Mouse (Mus musculus): ENCODE results near the gene Mrm3.
A peak's percentile ranks its signal among the peaks of the same experiment; 100 is the strongest.
"Not testable (repeated sequence)": the region's sequence is repeated elsewhere in the genome, so short reads cannot be mapped to it uniquely, and the experiment has no call there.

Gene Mrm3

DNA sequence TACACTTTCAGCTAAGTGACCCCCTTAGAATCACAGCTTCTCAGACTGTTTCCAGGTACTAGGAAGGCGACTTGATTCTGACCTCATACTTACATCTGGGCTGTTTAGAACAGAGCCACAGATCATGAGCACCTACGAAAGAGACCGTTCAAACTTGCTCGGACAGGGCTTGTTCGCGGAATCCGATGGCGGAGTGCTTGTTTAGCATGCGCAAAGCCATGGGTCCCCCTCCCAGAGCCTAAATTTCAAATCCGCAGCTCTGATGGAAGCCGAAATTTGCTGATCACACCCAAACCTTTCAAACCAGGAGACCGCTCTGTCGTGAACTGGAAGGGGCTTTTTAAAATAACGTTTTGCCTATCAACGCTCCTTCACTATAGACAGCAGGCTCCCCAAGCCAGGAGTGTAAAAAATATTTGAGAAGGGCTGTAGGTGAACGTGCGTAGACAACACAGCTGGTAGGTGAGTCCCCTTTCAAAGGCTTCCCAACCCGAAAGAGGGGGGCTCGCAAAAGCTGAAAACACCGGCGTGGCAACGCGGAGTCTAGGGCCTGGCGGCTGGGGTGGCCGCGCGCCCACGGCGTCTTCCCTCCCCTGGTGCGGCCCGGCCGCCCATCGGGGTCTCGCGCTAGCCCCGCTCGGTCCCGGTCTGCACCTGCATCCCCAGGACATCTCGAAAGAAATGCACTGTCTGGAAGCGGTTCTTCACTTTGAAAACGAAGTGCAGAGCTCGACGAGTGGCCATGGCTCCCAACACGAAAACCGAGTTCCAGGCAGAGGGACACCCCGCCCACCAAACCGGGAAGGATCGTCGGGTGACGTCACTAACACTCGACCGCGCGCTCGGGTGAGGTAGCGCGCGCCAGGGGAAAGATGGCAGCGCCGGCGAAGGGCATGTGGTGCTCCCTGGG, at the start of gene Mrm3, which contains the start of gene Glod4:
Mrm3 (plus strand) TSS at position 815 of the 910 bp plus-strand sequence.
Glod4 (minus strand) TSS at position 825 of the 910 bp plus-strand sequence.
- peak; percentile 89 for DNase-seq

DNA sequence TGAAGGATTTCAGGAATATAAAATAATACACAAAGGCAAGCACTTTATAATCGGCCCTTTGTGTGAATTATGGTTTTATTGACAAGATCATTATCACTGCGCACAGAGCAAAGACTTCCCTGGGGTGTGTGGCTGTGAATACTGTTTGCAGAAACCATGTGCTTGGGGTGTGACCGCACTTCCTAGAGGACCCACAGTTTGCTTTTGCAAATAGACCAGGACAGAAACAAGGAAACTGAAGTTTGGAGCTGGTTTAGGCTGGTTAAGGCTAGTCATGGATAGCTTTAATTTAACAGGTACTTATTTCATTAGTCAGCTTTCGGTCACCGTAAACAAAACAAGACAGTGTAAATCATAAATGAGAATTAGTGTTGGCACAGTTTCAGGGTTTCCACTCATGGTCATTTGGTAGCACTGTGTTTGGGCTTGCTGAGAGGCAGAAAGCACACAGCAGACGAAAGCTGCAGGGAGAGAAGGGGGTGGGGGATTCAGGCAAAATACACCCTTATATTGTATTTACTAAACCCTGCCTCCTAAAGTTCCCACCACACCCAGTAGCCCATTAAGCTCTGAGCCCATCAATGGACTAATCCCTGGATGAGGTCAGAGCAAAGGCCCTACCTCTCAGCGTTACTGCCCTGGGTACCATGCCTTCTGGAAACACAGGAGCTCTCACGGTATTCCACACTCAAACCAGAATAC, 47.1 kb upstream of the Mrm3 start:
- no peak for DNase-seq

DNA sequence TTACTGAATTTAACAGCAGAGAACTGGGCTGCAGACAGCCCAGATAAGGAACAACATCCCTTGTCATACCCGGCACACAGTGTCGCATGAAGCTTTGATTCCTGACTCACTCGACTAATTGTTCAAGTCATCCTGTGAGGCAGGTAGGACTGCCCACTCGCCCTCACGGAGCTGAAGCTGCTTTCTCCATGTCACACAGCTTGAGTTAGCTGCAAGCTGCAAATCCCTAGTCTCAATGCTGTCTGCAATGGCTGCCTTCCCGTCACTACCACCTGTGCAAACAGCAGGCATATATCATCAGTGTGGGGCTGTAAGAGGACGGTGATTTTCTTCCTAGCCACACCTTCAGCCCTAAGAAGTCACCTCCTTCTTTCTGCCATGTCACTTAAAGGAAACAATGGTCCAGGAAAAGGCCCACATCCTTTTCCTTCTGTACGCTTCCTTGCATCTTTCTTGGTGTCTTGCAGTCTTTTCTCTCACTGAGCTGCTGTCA, 46.5 kb upstream of the Mrm3 start:
- DNase-seq: no peak

GRCm38 (mm10) chr11:76201761-76202674, 41.5 kb upstream of the Mrm3 start:
- peak; percentile 83 for DNase-seq

DNA sequence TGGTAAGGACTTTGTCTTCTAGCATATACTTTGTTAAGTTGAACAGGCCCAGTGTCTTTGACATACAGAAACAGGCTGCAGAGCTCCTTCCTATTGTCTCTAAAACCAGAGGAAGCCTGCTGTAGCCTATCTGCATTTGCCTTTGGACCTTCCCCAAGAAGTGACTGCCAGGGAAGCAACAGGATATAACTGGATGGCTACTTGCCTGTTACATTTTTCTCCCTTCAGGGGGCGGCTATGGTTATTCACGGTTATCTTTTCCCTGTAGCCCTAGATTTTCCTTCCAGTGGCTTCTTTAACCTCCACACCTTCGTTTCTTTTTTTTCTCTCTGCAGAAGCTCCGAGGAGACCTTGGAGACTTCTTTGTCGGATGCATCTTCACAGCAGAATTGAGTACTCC, 36.7 kb upstream of the Mrm3 start:
- no peak for DNase-seq

GRCm38 (mm10) chr11:76210228-76210985, 33.1 kb upstream of the Mrm3 start:
- no peak for DNase-seq

DNA sequence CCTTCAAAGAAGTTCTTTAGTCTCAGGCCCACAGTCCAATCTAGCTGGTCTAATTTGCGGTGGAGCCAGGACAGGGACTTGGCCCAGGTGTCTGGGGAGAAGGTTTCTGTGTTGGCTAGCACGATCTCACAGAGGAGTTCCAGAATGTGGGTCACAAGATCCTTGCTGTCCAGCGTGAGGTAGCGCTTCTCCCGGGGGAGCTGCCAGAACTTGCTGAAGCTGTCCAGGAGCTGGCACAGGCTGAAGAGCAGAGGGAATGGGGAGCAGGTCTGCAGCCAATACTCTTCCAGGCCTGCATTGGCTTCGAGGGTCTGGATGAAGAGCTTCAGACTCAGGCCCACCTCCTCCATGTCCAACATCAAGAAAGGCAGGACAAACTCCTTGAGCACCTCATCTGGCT, 31.9 kb upstream of the Mrm3 start:
- DNase-seq: not testable (repeated sequence)

DNA sequence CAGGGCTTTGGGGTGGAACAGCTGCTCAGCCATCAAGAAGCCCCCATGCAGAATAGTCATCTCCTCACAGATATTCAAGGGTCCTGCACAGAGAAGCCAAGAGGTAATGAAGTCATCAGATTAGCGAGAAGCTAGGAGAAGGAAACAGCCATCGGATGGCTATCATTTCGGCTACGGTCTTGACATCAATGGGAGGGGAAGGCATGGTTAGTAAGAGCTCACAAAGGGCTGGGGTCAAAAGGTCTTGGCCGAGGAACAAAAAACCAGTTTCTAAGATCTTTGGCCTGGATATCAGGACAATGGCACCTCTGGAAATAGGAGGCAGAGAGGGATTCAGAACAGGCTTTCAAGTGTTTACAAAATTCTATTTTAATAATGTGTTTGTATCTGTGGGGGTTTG, 29.7 kb upstream of the Mrm3 start:
- no peak for DNase-seq

DNA sequence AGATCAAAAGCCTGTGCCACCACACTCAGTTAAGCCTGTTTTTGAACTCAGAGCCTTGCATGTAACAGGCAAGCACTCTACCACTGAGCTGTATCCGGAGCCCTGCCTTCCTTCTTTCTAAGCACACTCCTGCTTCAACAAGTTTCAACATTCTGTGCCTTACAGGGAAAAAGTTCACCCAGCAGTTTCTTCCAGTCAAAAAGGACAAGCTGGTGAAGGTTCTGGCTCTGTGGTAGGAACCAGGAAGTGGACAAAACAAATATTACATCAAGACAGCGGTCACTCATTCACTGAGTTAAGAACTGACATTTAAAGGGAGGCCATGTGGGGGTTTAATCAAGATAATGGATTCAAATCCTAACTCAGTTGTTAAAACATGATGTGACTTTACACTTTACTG, 28.5 kb upstream of the Mrm3 start:
- DNase-seq: no peak

DNA sequence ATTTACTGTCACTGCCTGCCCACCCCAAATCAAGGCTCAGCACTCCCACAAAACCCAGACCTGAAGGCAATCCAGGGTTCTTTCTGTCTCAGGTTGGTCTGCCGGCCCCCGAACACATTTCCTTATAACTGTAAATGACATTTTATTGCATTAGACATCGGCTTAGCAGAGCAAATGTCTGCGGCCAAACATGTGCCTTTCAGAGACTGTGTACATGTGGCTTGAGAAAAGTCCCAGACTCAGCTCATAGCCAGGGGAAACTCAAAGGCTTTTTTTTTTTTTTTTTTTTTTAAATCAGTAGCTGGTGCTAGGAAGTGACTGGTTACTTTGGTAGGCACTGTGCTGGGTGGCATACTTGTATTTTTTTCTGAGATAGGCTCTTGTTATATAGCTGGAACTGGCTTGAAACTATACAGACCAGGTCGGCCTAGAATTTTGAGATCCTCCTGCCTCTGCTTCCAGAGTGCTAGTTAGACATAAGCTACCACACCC, 27.4 kb upstream of the Mrm3 start:
- DNase-seq: no peak

DNA sequence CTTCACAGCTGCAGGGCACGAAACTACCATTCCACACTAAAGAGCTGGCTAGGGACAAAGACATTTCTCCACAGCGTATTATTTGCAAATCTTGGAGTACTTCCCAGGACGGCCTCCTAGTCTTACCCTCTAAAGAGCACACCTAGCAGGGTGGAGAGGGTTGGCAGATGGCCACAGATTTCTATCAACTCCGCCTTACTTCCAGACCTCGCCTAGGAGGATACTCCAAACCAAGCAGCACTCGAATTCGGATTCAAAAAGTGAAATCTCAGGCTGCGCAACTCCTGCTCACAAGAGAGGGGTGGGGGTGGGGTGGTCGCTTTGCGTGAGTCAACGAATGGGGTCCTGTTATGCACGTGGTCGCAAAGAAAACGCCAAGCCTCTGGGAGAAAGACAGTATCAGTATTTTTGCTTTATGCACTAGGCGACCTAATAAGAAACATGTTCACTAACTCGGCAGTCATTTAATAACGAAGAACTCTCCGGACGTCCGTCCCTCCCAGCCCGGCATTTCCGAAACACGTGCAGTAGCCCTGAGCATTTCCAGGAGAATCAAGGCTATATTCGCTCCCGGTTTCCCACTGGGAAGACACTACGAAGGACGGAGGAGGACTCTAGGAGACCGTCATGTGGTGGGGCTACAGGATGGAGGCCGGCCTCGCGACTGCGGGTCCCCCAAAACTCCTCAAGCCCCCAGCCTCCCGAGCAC, 26.7 kb upstream of the Mrm3 start:
- peak; percentile 23 for DNase-seq

DNA sequence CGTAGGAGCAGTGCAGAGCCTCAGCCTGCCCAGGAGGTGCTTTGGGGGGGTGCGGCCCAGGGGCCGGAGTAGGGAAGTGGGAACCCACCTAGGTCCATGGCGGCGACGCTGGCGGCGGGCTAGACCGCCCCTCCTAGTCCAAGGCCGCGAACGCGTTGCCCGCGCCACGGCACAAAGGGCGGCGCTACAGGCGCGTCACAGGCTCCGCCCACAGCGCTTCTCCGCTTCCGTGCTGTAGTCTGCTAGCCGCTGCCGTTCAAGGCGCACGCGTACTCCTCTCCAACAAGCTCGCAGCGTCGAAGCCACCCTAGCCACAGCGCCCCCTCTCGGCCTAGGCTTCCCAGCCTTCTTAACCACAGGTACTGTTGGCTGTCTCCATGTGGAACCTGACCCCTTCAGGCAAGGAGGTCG, 26.1 kb upstream of the Mrm3 start, which contains the start of the genes Dbil5 and Gemin4:
Dbil5 (plus strand) TSS at position 219 of the 411 bp plus-strand sequence.
Gemin4 (minus strand) TSS at position 275 of the 411 bp plus-strand sequence.
- peak; percentile 97 for DNase-seq

- DNase-seq: no peak
Observed at GRCm38 (mm10) chr11:76224631-76225030, 18.9 kb upstream of the Mrm3 start.

GRCm38 (mm10) chr11:76225051-76225450, 18.5 kb upstream of the Mrm3 start:
- no peak for DNase-seq

GRCm38 (mm10) chr11:76236136-76236535, 7.4 kb upstream of the Mrm3 start:
- DNase-seq: no peak

- no peak for DNase-seq
Observed at GRCm38 (mm10) chr11:76239750-76240149, 3.8 kb upstream of the Mrm3 start.

DNA sequence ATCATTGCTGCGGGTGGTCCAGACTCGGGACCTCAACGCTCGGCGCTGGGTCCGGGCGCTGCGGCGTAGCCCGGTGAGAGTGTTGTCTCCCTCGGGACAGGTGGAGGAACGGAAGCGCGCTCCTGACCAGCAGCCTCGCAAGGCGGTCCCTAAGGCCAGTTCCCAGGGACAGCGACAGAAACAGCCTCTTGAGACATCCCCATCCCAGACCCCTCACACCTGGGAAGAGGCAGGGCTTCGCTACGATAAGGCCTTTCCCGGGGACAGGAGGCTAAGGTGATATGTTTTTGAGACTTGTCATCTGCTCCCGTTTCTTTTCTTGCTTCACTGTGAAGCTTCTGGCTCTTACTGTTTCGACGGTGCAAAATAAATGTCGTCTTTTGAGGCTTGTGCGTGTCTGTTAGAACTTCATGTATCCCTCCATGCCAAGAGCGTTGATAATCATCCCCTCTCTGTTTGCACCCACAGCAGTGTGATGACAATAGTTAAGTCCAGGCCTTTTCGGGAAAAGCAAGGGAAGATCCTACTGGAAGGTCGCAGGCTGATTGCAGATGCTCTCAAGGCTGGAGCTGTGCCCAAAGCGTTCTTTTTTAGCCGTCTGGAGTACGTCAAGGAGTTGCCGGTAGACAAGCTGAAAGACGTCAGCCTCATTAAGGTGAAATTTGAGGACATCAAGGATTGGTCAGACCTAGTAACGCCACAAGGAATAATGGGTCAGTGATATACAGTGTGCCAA, 464 bp downstream of the Mrm3 start:
- no peak for DNase-seq

- no peak for DNase-seq
Observed at GRCm38 (mm10) chr11:76246439-76246838, 2.9 kb downstream of the Mrm3 start.

GRCm38 (mm10) chr11:76247239-76247638, 3.7 kb downstream of the Mrm3 start:
- DNase-seq: no peak

DNA sequence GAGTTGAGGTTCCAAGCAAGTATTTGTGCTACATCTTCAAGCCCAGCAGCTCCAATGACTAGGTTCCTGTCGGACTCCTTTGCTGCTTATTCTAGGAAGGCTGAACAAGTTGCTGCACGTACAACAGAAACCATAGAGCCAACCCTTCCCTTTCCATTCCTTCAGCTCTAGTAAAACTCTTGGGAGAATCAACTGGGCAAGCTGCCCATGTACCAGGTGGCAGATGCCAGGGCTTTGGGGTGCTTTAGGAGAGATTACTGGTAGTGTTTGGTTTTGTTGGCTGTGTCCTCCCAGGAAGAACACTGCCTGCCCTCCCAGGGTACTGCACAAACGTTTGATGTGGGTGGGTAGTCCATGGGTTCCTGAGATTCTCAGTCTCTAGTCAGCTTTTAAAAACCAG, 8.5 kb downstream of the Mrm3 start:
- DNase-seq: no peak

All from liver (tissue).